Mouse (Mus musculus): ENCODE measurements around the gene Slco1a5. TPM values are rescaled to one million over a fixed set of nuclear protein-coding genes. Genes with fewer than 3 reads are reported as not detected.
"Not testable (repeated sequence)": the region's sequence is repeated elsewhere in the genome, so short reads cannot be mapped to it uniquely, and the experiment has no call there.

Slco1a5 gene
- polyA plus RNA-seq, 1 experiment from 2014 or later, result 0.32 TPM

DNA sequence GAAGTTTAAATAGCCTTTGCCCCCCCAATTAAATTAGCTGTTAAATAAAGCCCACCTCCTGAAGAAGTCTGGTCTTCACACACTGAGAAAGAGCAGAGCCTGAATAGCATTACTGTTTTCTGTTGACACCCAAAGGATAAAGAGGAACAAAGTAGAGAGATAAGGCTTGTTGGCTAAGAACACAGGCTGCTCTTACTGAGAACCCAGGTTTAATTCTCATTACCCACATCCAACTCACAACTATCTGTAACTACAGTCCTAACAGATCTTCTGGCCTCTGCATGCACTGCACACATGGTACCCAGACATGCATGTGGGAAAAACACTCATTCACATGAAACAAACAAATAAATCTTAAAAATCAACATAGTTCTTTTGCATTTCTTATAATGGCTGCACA is 5.7 kb downstream of the Slco1a5 start:
- DNase-seq, result no peak
- Histone ChIP-seq H3K4me2 (ENCODE audit: low read length) (no peak overlapping the region), H3K4me3 (replicated peaks; ENCODE audit: low read depth, low read length) (no peak overlapping the region), H3K9me3 (ENCODE audit: control insufficient read depth, low read length) (no peaks in the 10 kb centered on the region), H3K9ac (replicated peaks; ENCODE audit: low read length) (no peak overlapping the region), H3K36me3 (ENCODE audit: control insufficient read depth, insufficient read depth, low read length) (no peaks in the 10 kb centered on the region), H3K27ac (replicated peaks; ENCODE audit: low read depth, low read length) (no peak overlapping the region), H3K4me1 (ENCODE audit: control insufficient read depth, insufficient read depth, low read length) (no peaks in the 10 kb centered on the region), H3K27me3 (ENCODE audit: control insufficient read depth, insufficient read depth, low read length) (no peaks in the 10 kb centered on the region)
- ATAC-seq (ENCODE audit: low FRiP score, low TSS enrichment), result no peak

DNA sequence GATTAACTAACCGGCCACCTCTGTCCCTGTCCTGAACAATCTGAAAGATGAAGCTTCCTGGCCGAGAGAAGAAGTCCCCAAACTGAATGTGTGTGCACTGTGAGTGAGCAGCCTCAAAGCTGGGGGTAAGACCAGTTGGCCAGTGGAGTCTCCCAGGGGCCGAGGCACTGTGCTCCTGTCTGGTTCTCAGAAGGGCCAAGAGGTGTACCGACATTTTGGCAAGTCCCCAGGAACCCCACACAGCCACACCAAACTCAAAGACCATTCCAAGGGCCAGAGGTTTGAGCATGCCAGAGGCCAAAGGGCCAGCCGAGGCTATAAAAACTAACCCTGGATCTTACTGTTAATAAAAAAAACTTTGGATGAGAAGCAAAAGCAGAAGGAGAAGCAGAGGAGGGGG is 8.5 kb downstream of the Slco1a5 start:
- Histone ChIP-seq H3K27me3 (ENCODE audit: control insufficient read depth, insufficient read depth, low read length) (no peaks in the 10 kb centered on the region), H3K36me3 (ENCODE audit: control insufficient read depth, insufficient read depth, low read length) (no peaks in the 10 kb centered on the region), H3K27ac (replicated peaks; ENCODE audit: low read depth, low read length) (no peak overlapping the region), H3K4me1 (ENCODE audit: control insufficient read depth, insufficient read depth, low read length) (no peaks in the 10 kb centered on the region), H3K4me3 (replicated peaks; ENCODE audit: low read depth, low read length) (no peak overlapping the region), H3K9ac (replicated peaks; ENCODE audit: low read length) (no peak overlapping the region), H3K4me2 (ENCODE audit: low read length) (no peak overlapping the region), H3K9me3 (ENCODE audit: control insufficient read depth, low read length) (peaks cover 5% of the 10 kb centered on the region)
- no peak; the same call in 1 of the 2 replicates for ATAC-seq (ENCODE audit: low FRiP score, low TSS enrichment)
- DNase-seq, result no peak
- 84% methylated on average over 5 of the region's 5 CpGs for WGBS

DNA sequence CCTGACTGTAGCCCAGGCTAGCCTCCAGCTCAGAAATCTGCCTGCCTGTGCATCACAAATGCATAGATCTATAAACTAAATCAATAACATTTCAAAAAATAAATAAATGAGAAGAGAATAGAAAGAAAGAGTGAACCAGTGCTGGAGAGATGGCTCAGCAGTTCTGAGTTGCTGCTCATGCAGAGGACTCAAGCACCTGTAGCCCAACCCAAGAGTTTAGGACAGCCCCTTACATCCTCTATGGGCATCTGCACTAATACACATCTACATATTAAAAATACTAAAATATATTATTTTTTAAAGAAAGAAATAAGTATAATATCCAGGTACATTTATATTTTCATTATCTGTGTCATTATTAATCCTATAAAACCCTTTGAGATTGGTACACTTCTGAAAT is 17.7 kb downstream of the Slco1a5 start:
- ATAC-seq (ENCODE audit: low FRiP score, low TSS enrichment), result no peak

DNA sequence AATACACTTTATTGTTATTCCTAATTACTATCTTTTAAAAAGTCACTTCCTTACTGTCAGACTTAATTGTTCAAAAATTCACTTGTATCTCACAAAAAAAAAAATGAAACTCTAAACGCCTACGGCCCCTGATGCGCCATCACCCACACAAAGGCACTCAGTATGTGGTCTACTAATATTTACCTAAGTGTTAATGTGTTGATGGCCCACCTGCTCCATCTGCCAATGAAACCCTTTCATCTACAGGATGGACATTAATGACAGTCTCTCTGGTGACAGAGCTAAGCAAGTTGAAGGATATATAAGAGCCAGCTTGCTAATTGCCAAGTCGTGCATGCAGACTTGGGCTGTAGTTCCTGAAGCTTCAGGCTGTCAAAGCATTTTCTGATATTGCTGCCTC is 24.7 kb downstream of the Slco1a5 start, which contains the start of gene Iapp:
TSS of gene Iapp (plus strand) at position 326 of the 400 bp plus-strand sequence.
- DNase-seq, result no peak
- 70% methylated on average over 4 of the region's 4 CpGs for WGBS
- no peak within 1 kb of the TSS for H3K4me2 ChIP-seq (ENCODE audit: low read length)
- H3K9ac ChIP-seq (replicated peaks; ENCODE audit: low read length), result no peak within 1 kb of the TSS
- ATAC-seq (ENCODE audit: low FRiP score, low TSS enrichment), result no peak
- no peaks in the 10 kb centered on the region for H3K36me3 ChIP-seq (ENCODE audit: control insufficient read depth, insufficient read depth, low read length)
- H3K27me3 ChIP-seq (ENCODE audit: control insufficient read depth, insufficient read depth, low read length), result no peaks in the 10 kb centered on the region
- H3K4me1 ChIP-seq (ENCODE audit: control insufficient read depth, insufficient read depth, low read length), result no peaks in the 10 kb centered on the region
- no peak within 1 kb of the TSS for H3K4me3 ChIP-seq (replicated peaks; ENCODE audit: low read depth, low read length)
- no peaks in the 10 kb centered on the region for H3K9me3 ChIP-seq (ENCODE audit: control insufficient read depth, low read length)
- no peak within 1 kb of the TSS for H3K27ac ChIP-seq (replicated peaks; ENCODE audit: low read depth, low read length)

More for the DNA sequence above, 17.7 kb downstream of the Slco1a5 start:
- Histone ChIP-seq H3K36me3 (ENCODE audit: control insufficient read depth, insufficient read depth, low read length) (no peaks in the 10 kb centered on the region), H3K4me2 (ENCODE audit: low read length) (no peak overlapping the region), H3K9me3 (ENCODE audit: control insufficient read depth, low read length) (peaks cover 5% of the 10 kb centered on the region), H3K4me3 (replicated peaks; ENCODE audit: low read depth, low read length) (no peak overlapping the region), H3K9ac (replicated peaks; ENCODE audit: low read length) (no peak overlapping the region), H3K4me1 (ENCODE audit: control insufficient read depth, insufficient read depth, low read length) (no peaks in the 10 kb centered on the region), H3K27ac (replicated peaks; ENCODE audit: low read depth, low read length) (no peak overlapping the region), H3K27me3 (ENCODE audit: control insufficient read depth, insufficient read depth, low read length) (no peaks in the 10 kb centered on the region)
- DNase-seq, result no peak

DNA sequence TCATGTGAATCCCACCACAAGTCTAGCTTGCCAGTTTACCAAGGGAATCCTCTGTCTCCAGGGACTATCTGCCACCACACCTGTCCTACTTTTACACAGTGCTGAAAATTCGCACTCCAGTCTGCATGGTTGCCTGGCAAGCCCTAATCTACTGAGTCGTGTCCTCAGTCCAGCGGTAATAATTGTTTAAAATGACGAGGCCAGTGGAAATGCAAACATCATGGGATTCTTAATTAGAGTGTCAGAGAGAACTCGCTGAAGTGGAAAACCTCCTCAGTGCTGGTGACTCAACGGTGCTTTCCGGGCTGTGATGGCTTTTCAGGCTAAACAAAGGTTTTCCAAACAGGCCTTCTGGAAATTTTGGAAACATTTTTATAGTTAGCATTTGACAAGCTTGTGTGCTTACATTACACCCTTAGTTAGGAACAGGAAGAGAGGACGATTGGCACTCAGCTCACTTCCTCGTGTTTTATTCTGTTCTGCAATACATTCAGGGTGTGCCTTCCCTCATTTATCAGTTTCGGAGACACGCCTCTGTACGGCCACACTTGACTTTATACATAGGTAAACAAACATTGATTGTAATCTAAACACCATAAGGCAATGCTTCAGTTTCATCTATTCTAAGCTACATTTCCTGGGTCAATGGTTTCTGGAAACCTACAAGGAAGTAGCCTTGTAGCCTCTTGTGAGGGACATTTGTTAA is 33.2 kb downstream of the Slco1a5 start:
- 73% methylated on average over 12 of the region's 12 CpGs for WGBS
- no peak for DNase-seq
- H3K27me3 ChIP-seq (ENCODE audit: control insufficient read depth, insufficient read depth, low read length), result no peaks in the 10 kb centered on the region

DNA sequence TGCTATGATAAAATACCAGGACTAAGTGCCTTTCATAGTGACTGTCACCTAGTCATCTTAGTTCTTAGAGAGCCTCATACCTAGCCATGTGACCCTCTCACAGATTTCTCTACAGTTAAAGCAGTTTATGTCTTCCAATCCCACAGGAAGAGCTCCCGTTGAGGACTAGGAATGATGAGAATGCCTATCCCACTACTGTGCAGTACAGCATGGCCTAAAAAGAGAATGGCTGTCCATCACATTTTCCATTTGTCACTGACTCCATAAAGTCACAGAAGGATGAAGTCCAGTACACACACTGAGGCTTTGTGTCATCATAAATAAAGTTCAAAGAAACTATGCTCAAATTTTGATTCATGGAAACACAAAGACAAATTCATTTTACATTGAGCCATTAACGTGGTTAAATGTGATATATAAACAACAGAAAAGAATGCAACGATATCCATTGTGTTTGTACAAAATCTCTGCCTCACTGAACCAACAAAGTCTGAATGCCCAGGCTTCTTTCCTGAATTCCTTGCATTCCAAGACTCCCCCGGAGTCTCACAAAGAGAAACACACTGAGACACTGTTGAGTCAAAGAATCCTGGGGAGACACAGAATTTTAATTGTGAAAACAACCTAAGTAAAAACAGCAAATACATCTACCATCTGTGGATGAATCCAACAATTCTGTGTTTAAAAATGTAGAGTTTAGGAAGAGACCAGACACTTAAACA is 46.9 kb downstream of the Slco1a5 start:
- no peak overlapping the region for H3K9ac ChIP-seq (replicated peaks; ENCODE audit: low read length)
- no peak for ATAC-seq (ENCODE audit: low FRiP score, low TSS enrichment)

More for the DNA sequence above, 33.2 kb downstream of the Slco1a5 start:
- ATAC-seq (ENCODE audit: low FRiP score, low TSS enrichment), result no peak
- no peaks in the 10 kb centered on the region for H3K36me3 ChIP-seq (ENCODE audit: control insufficient read depth, insufficient read depth, low read length)
- H3K9ac ChIP-seq (replicated peaks; ENCODE audit: low read length), result no peak overlapping the region
- no peak overlapping the region for H3K27ac ChIP-seq (replicated peaks; ENCODE audit: low read depth, low read length)
- H3K4me2 ChIP-seq (ENCODE audit: low read length), result no peak overlapping the region
- no peaks in the 10 kb centered on the region for H3K9me3 ChIP-seq (ENCODE audit: control insufficient read depth, low read length)
- no peak overlapping the region for H3K4me3 ChIP-seq (replicated peaks; ENCODE audit: low read depth, low read length)
- H3K4me1 ChIP-seq (ENCODE audit: control insufficient read depth, insufficient read depth, low read length), result no peaks in the 10 kb centered on the region

DNA sequence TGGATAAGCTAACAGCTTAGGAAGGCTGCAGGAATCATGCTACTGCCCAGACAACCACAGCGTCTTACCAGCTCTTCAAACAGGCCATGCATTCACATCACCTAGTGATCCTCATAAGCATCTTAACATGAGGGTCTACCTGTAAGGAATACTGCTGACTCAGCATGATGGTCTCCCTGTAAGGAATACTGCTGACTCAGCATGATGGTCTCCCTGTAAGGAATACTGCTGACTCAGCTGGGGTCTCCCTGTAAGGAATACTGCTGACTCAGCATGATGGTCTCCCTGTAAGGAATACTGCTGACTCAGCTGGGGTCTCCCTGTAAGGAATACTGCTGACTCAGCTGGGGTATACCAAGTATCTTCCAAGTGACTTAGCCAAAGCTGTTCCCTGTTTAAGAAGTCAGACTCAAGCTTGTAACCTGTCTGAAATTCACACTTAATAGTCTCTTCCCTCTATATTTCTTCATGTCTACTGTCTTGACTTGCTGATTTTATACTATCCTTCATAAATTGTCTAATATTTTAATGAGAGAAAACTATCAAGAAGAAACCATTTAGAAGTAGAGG is 72.0 kb downstream of the Slco1a5 start:
- DNase-seq; H3K27ac ChIP-seq (replicated peaks; ENCODE audit: low read depth, low read length); H3K4me1 ChIP-seq (ENCODE audit: control insufficient read depth, insufficient read depth, low read length); H3K4me2 ChIP-seq (ENCODE audit: low read length); H3K9ac ChIP-seq (replicated peaks; ENCODE audit: low read length); H3K9me3 ChIP-seq (ENCODE audit: control insufficient read depth, low read length); H3K27me3 ChIP-seq (ENCODE audit: control insufficient read depth, insufficient read depth, low read length); ATAC-seq (ENCODE audit: low FRiP score, low TSS enrichment); H3K36me3 ChIP-seq (ENCODE audit: control insufficient read depth, insufficient read depth, low read length); H3K4me3 ChIP-seq (replicated peaks; ENCODE audit: low read depth, low read length): not testable (repeated sequence)
- WGBS, result 88% methylated on average over 1 of the region's 1 CpGs

More for the DNA sequence above, 46.9 kb downstream of the Slco1a5 start:
- no peak overlapping the region for H3K4me3 ChIP-seq (replicated peaks; ENCODE audit: low read depth, low read length)
- H3K4me1 ChIP-seq (ENCODE audit: control insufficient read depth, insufficient read depth, low read length), result no peaks in the 10 kb centered on the region
- no peaks in the 10 kb centered on the region for H3K9me3 ChIP-seq (ENCODE audit: control insufficient read depth, low read length)
- no peaks in the 10 kb centered on the region for H3K36me3 ChIP-seq (ENCODE audit: control insufficient read depth, insufficient read depth, low read length)
- DNase-seq, result no peak
- no peaks in the 10 kb centered on the region for H3K27me3 ChIP-seq (ENCODE audit: control insufficient read depth, insufficient read depth, low read length)
- no peak overlapping the region for H3K4me2 ChIP-seq (ENCODE audit: low read length)
- 6% methylated on average over 4 of the region's 4 CpGs for WGBS
- no peak overlapping the region for H3K27ac ChIP-seq (replicated peaks; ENCODE audit: low read depth, low read length)

DNA sequence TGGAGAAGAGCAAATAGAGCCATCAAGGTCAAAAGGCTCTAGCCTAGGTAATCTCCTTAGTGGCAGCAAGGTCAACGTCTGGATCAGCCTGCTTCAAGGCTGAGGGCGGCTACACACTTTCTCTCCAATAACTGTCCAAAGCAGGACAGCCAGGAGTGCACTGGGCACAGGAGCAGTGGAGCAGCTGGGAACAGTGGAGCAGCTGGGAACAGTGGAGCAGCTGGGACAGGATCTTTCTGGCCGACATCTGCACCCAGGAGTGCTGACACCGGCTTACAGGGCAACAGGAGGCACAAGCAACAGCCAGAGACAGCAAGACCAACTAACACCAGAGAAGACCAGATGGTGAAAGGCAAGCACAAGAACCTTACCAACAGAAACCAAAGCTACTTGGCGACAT is 77.7 kb downstream of the Slco1a5 start:
- Histone ChIP-seq H3K4me3 (replicated peaks; ENCODE audit: low read depth, low read length) (no peak overlapping the region), H3K27ac (replicated peaks; ENCODE audit: low read depth, low read length) (no peak overlapping the region), H3K27me3 (ENCODE audit: control insufficient read depth, insufficient read depth, low read length) (no peaks in the 10 kb centered on the region), H3K4me1 (ENCODE audit: control insufficient read depth, insufficient read depth, low read length) (no peaks in the 10 kb centered on the region), H3K9ac (replicated peaks; ENCODE audit: low read length) (no peak overlapping the region), H3K9me3 (ENCODE audit: control insufficient read depth, low read length) (no peaks in the 10 kb centered on the region), H3K4me2 (ENCODE audit: low read length) (no peak overlapping the region), H3K36me3 (ENCODE audit: control insufficient read depth, insufficient read depth, low read length) (no peaks in the 10 kb centered on the region)
- WGBS, result 78% methylated on average over 5 of the region's 5 CpGs
- DNase-seq, result no peak
- ATAC-seq (ENCODE audit: low FRiP score, low TSS enrichment), result no peak

All from midbrain, embryonic 14.5 days (tissue).